Mouse (Mus musculus) A20 (cell line): ENCODE data around the gene 1110008L16Rik.
"Not testable (repeated sequence)": the region's sequence is repeated elsewhere in the genome, so short reads cannot be mapped to it uniquely, and the experiment has no call there.

Experiments used
- DNase-seq: peaks from one replicate; pipeline ENCODE4 v3.0.0-alpha.2; 2011; ENCODE audit warnings: low read depth, low spot score

Gene 1110008L16Rik

GRCm38 (mm10) chr12:55299336-55299735, at the start of gene 1110008L16Rik:
TSS of gene 1110008L16Rik (plus strand) at chr12:55299577.
- DNase-seq = peak; percentile 38

DNA sequence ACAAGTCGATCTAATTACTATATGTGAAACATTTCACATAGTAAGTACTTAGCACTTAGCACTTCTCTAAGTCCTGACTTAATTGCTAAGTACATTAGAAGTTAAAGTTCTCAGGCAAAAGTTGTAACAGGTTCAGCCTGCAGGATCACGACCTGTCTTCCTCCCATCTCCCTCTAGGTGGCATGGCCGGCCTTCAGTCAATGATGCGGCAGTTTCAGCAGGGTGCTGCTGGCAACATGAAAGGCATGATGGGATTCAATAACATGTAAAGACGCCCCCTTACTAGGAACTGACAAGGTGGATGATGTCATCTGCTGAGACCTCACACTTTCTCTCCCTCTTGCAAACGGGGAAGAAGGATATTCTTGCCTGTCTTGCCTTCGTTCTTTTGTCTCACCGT, 37.4 kb upstream of the 1110008L16Rik start:
- not testable (repeated sequence) for DNase-seq

- not testable (repeated sequence) for DNase-seq
Measured at GRCm38 (mm10) chr12:55263385-55263784, 36.0 kb upstream of the 1110008L16Rik start.

- peak; percentile 10 for DNase-seq
Measured at GRCm38 (mm10) chr12:55272243-55272642, 27.1 kb upstream of the 1110008L16Rik start.

DNA sequence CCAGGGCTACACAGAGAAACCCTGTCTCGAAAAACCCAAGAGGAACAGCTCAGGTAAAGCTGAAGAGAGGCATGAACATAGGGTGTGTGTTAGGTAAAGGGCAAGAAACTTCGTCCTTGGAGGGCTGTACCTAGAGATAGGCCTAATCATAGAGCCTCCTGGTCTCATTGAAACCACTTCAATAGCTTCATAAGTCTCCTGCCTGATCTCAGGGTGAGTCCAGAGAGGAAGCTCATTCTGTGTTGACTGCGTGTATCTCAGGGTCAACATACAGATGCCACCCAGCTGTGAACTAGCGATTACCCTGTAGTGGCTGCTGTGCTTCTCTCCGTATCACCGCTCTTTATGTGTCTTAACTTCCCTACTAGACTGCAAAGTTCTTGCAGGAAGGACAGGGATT, 21.8 kb upstream of the 1110008L16Rik start:
- DNase-seq = not testable (repeated sequence)

- no peak for DNase-seq
Measured at GRCm38 (mm10) chr12:55298112-55298511, 1.3 kb upstream of the 1110008L16Rik start.

GRCm38 (mm10) chr12:55300820-55301351, 1.5 kb downstream of the 1110008L16Rik start:
- no peak for DNase-seq

DNA sequence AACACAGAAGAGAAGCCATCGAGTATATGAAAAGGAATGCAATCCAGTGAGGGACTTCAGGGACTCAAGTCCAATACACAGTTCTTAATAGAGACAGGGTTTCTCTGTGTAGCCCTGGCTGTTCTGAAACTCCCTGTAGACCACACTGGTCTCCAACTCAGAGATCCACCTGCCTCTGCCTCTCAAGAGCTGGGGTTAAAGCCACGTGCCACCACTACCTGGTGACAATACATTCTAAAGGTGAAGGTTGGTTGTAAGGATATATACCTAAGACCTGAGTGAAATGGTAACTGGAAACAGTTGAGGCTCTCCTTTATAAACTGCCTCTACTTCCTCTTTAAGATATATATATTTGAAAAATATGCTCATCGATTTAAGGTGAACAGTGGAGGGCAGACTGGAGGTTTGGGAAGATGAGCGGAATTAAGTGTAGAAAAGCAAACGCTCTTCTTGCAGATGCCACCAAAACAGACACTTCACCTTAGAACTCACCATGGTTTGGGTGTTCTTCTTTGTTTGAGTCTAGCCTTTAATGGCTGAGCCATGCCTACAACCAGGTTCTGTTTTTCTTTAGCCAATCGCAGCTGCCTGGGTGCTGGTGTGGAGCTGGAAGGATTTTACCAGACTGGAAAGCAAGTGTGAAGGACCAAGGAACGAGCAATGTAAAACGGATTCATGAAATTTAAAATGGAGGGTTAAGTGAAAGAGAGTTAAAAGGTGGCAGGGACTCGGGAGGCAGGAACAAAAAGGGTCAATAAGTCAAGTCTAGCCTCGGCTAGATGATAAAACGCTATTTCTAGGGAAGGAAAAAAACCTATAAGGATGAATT, 2.3 kb downstream of the 1110008L16Rik start:
- DNase-seq = peak; percentile 58

DNA sequence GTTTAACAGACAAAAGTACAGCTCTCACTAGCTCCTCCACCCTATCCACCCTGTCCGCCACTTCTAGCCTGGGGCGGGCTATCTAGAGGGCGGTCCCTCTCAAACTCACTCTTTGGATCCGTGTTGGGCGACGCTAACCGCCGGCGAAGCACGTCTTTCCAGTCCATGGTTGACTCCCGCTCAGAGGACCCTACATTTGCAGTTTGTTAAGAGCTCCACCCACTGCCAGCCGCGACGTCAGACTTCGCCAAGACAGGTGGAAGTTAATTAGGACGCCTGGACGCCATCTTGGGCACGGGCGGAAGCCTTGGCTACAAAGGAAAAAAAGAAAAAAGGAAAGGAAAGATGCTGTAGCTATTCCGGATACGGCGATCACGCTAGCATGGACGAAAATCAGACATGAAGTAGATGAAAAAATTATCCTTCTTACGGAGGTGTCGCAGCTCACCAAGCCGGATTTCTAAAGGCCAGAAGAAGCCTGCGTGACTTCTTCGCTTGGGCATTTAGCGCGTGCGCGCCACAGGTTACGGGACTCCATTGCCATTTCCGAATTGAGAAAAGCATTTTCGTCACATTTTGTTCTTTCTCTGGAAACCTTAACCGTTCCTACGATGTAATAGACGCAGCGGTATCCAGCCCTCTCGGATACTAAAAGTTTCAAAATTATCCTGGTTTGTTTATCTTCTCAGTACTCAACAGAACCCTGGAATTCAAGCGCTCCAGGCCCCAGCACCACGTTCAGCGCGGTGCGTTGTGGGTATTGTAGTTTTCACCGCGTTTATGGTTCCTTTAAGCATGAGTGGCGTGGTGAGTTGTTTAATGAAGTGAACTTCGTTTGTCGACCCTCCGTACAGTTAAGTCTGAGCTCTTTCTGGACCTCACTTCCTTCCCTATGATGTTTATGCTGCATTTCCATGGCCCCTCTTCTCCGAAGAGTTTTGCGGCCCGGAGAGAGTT, 3.4 kb downstream of the 1110008L16Rik start, which contains the start of gene Ppp2r3c:
Gene Ppp2r3c, minus strand, starts transcription at position 514 of the 957 bp plus-strand sequence.
- peak; percentile 98 for DNase-seq

GRCm38 (mm10) chr12:55306371-55306770, 7.0 kb downstream of the 1110008L16Rik start:
- no peak for DNase-seq

DNA sequence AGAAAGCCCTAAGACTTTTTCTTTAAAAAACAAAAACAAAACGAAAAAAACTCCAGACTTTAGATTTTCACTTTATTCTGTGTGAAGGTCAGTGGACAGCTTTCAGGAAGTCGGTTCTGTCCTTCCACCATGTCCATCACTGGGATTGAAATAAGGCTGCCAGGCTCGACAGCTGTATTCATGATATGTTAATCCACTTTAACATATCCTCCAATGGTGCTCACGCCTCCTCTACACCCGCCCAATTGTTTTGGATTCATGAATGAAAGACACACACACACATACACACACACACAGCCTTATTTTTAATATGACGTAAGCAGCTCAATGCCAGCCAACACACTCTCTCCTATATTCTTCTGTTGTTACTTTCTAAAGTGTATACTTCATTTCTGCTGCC, 8.2 kb downstream of the 1110008L16Rik start:
- no peak for DNase-seq

DNA sequence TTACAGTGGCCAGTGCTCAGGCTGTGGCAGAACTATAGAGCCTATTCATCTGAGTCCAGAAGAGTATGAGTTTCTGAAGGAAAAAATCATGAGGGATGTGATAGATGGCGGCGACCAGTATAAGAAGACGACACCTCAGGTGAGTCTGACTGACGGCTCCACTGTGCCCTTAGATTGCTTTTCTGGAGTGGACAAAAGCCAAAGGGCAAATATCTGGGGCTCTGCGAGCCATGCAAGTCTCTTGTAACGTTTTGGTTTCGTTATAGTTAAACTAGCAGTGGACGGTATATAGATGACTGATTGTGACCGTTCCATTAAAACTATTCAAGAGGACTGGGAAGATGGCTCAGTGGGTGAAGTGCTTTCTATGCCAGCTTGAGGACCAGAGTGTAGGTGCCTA, 9.4 kb downstream of the 1110008L16Rik start:
- DNase-seq = no peak

DNA sequence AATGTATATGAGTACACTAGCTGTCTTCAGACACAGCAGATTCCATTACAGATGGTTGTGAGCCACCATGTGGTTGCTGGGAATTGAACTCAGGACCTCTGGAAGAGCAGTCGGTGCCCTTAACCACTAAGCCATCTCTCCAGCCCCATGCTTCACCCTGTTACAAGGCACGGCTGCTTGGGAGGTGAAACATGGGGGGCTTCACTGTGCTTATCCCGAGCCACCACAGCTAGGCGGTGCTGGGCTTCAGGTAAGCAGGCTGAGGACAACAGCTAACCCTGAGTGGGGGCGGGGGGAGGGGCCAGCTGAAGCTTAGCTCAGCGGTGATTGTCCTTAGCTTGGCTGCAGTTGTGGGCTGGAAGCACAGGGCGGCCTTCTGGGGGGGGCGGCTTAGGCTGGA, 10.1 kb downstream of the 1110008L16Rik start:
- no peak for DNase-seq

- DNase-seq = no peak
Measured at GRCm38 (mm10) chr12:55311841-55312240, 12.5 kb downstream of the 1110008L16Rik start.

GRCm38 (mm10) chr12:55313901-55314300, 14.5 kb downstream of the 1110008L16Rik start:
- DNase-seq = peak; percentile 44

- peak; percentile 92 for DNase-seq
Measured at GRCm38 (mm10) chr12:55315192-55315591, 15.8 kb downstream of the 1110008L16Rik start.

DNA sequence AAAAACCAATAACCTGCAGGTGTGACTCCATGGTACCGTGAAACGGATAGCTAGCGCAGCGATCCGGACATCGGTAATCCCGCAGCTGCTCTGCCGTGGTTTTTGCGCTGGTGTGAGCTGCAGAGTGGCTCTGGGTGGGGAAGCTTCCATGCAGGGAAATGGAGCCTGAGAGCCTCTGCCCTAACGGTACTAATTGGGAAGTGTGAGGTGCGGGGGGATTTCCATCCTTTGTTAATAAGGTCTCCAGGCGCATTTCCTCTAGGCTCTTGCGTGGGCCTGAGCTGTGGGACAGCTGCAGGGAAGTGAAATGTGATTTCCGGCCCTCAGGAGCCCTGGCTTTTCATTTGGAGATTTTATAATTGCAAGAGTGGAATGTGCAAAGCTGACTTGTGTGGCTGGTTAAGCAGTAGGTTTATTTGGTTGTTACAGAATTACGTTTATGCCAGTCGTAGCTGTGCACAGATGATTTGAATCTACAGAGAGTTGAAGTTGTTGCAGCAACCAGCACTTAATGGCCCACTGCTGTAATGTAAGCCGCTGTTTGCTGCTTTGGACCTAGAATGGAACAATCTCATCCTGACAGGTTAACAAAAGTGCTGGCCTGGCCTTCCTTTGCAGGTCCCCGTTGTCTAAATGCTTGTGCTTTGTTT, 22.4 kb downstream of the 1110008L16Rik start:
- DNase-seq = no peak

- DNase-seq = no peak
Measured at GRCm38 (mm10) chr12:55325702-55326101, 26.3 kb downstream of the 1110008L16Rik start.

DNA sequence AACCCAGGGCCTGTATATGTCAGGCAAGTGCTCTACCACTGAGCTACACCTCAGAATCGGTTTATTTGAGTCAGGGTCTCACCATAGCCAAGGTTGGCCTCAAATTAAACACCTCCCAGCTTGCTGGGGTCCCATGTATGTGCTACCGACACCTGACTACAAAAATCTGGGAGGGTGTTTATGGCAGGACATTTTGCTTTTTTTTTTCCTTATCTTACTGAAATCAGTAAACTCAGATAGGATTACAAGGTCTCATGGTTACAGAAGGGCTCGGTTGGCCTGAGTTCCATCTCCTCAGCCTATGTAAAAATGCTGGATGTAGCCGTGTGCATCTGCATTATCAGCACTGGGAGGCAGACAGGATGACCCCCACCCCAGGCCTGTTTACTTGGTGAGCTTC, 29.4 kb downstream of the 1110008L16Rik start:
- no peak for DNase-seq

DNA sequence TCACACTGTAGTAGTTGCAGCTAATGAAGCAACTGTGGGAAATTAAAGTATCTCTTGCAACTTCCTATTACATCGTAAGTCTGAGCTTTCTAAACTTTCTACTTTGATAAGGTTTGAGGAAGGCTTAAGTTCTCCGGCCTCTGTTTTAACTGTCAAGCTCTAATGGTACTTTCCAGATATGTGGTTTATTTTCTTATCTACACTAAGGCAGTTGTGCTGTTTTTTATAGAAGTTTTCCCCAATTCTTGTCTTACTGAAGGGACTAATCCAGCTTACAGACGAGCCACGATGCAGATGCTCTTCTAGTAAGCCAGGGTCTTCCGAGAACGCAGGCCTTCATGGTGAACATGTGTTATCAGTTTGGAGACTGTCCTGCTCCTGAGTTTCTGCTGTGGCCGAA, 30.0 kb downstream of the 1110008L16Rik start:
- no peak for DNase-seq

GRCm38 (mm10) chr12:55333662-55334061, 34.3 kb downstream of the 1110008L16Rik start:
- no peak for DNase-seq
